Mouse (Mus musculus) heart, postnatal 25 days (tissue): ENCODE measurements around the gene Shb. TPM values are rescaled to one million over a fixed set of nuclear protein-coding genes. Genes with fewer than 3 reads are reported as not detected.

Source experiments
- DNase-seq: peaks from one replicate; pipeline ENCODE4 v3.0.0; 2022; ENCODE audit warnings: low spot score
- intact Hi-C: fragments of 180-260 bp; cut with DNase I; formaldehyde crosslinking; loops from one replicate; pipeline ENCODE4 v1.15.1; 2025
- total RNA-seq, 2 experiments: library from RNA; stranded (reverse); gene quantifications; 2 replicates each; pipeline ENCODE4 v1.2.3; 2021

The Shb gene
- total RNA-seq, 2 experiments from 2014 or later = 34.9 to 37.7 TPM

- intact Hi-C loops = no loop called here
- no peak for DNase-seq
These were observed 41.1 kb downstream of the Shb start for GRCm38 (mm10) chr4:45491119-45491679.

- DNase-seq = no peak
- intact Hi-C loops = no loop called here
These were observed 42.1 kb downstream of the Shb start for GRCm38 (mm10) chr4:45490036-45490752.

DNA sequence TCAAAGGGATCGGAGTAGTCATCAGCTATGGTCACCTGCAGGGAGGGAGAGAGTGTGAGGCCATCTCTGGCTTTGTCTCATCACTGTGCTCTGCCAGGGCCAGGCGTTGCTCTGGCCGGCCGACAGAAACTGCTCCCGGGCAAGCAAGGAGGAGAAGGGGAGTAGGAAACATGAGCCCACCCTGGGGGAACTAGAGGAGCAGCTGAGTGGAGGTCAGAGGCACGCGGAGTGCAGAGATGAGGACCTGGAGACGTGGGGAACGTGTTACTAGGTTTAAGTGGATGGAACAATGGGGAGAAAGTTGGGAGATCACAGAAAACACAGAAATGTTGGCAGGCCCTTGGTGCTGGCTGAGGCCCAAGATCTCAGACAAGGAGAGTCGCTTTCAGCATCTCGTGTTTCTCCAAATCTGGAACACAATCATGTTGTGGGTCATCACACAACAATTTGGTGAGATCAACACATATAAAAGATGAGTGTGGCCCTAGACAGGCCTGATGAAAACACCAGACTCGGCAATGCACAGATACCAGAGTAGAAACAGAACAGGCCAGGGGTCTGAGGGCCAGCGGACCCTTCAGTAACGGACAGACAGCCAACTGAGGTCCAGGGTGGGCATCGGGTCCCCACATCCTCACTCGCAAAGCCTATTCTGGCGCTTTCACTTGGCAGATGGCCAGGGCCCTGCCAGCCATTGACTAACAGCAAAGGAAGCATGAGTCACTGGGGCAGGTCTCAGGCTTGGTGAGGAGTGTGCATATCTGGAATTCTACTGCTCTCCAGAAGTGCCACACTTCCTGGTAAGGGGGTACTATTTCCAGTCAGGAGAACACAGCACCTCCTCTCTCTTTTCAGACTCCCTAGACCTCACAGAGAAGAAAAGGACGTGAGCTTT, 42.9 kb downstream of the Shb start:
- intact Hi-C loops = loop anchor here (5.0 kb wide), 1 partner anchor 38 kb away; no protein-coding TSS in a partner anchor
- peak; percentile 51 for DNase-seq

DNA sequence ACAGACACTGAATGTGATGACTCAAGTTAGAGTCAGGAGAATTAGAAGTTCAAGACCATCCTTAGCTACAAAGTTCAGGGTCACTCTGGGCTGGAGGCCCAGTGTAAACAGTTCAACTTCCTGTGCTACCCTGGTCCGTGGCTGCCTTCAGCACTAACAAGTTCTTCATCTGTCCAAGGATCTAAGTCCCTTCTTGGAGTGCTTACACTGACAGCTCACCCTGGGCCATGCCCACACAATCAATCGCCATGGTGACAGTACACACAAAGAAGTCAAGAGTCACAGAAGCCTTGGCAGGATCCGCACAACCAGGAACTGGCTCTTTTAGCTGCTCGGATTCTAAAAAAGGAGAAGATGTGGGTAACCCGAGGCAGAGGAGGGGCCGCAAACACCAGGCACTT, 44.6 kb downstream of the Shb start:
- no peak for DNase-seq
- intact Hi-C loops = loop anchor here (5.0 kb wide), 1 partner anchor 40 kb away; no protein-coding TSS in a partner anchor

GRCm38 (mm10) chr4:45485024-45485423, 47.2 kb downstream of the Shb start:
- DNase-seq = no peak
- intact Hi-C loops = loop anchor here (5.0 kb wide), 1 partner anchor 42 kb away; no protein-coding TSS in a partner anchor

GRCm38 (mm10) chr4:45483271-45484245, 48.7 kb downstream of the Shb start:
- intact Hi-C loops = no loop called here
- DNase-seq = peak; percentile 61

DNA sequence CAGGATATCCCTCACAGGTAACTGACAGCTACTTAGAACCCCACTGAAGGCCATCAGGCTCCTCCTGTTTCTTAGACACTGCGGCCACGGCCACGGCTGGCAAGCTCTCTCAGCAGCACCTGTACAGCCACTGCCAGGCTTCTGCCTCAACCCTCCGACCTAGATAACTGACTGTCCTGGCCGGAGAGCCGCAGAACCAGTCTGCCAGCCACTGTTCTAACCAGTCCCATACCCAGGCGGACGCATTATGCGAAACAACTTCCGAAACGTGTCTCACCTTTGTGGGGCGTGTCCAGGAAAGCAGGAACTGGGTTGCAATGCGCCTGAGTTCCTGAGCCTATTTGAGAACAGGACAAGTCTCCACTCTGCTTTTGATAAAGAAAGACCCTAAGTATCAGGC, 50.0 kb downstream of the Shb start:
- intact Hi-C loops = no loop called here
- DNase-seq = no peak

- no peak for DNase-seq
- intact Hi-C loops = no loop called here
These were observed 50.8 kb downstream of the Shb start for GRCm38 (mm10) chr4:45481431-45481830.

GRCm38 (mm10) chr4:45480595-45480994, 51.7 kb downstream of the Shb start:
- DNase-seq = no peak
- intact Hi-C loops = no loop called here

GRCm38 (mm10) chr4:45479433-45479832, 52.8 kb downstream of the Shb start:
- intact Hi-C loops = no loop called here
- DNase-seq = no peak

DNA sequence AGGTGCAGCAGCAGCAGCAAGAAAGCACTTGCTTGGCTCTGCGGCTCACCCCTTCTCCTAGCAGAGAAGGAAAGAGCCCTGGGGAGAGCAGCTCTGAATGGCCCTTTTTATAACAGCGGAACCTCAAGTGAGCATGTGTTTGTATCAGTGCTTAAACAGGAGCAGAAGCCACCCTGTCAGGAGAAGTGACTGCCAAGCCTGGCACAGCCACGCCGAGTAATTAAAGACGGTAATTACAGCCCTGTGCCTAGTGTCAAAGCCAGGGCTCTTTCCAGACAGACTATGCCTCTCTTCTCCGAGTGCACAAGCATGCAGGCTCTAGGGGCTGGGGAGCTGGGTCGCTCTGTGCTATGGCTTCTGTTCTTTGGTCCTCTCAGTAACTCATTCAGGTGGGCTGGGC, 54.1 kb downstream of the Shb start:
- intact Hi-C loops = no loop called here
- no peak for DNase-seq

GRCm38 (mm10) chr4:45477047-45477446, 55.2 kb downstream of the Shb start:
- intact Hi-C loops = no loop called here
- DNase-seq = no peak

DNA sequence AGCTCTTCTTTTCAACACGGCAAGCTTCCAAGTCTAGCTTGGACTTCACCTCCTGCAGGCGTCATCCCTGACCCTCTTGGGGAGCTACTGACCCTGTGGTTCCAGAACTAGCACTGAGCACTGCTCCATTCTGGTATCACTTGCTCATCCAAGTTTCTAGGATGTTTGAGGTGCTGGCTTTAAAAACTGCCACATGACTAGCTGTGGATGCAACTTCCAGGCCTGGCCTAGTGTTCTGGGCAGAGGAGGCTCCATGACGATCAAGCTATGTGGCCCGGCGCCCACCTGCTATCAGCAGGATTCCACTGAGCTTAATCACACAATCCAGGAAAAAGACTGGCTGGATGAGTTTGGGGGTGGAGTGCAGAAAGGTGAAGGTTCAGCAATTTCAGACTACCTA, 57.4 kb downstream of the Shb start:
- intact Hi-C loops = loop anchor here (5.0 kb wide), 1 partner anchor 52 kb away; no protein-coding TSS in a partner anchor
- peak; percentile 65 for DNase-seq

- intact Hi-C loops = loop anchor here (5.0 kb wide), 1 partner anchor 53 kb away; no protein-coding TSS in a partner anchor
These were observed 58.1 kb downstream of the Shb start for GRCm38 (mm10) chr4:45474131-45474530.

DNA sequence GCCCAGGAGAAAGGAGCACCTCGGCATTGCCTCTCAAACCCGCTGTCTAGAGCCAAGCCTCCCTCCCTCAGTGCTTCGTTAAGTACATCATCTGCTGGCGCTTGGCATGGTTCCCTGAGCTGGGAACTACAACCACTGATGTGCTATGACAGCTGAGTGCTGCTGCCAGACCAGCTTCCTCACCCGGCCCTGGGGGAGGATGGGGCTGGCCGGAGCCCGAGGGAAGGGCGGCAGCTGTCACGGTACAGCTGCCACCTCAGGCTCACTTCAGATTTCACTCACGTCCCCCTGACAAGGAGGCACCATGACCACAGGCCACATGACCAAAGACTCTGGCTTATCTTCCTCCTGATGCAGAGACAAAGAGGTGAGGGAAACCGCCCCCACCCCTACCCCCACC, 59.1 kb downstream of the Shb start:
- intact Hi-C loops = loop anchor here (5.0 kb wide), 1 partner anchor 54 kb away; no protein-coding TSS in a partner anchor

More at GRCm38 (mm10) chr4:45474131-45474530, 58.1 kb downstream of the Shb start:
- no peak for DNase-seq

GRCm38 (mm10) chr4:45472706-45473105, 59.6 kb downstream of the Shb start:
- intact Hi-C loops = loop anchor here (5.0 kb wide), 1 partner anchor 55 kb away; no protein-coding TSS in a partner anchor
- no peak for DNase-seq

More for the DNA sequence above, 59.1 kb downstream of the Shb start:
- DNase-seq = peak; percentile 75

GRCm38 (mm10) chr4:45471654-45472556, 60.4 kb downstream of the Shb start:
- intact Hi-C loops = loop anchor here (5.0 kb wide), 1 partner anchor 55 kb away; no protein-coding TSS in a partner anchor
- DNase-seq = peak; percentile 38

DNA sequence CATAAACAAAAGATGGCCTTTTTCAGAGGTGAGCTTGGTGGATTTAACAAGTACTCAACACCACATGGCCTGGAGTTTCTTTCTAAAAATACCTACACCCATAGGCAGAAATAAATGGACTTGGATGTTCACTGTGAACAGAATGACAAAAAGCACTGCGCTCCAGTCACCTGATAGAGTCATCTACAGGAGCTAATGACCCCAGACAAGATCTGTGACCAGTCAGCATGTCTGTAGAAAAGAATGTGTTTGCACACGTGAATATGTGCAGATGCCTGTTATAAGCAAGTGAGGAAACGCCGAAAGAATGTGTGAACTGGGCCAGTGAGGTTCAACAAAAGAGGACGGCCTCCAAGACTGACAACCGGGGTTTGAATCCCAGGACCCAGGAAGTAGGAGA, 63.2 kb downstream of the Shb start:
- no peak for DNase-seq
- intact Hi-C loops = no loop called here
